Mouse (Mus musculus): ENCODE measurements around the gene Pom121l2.

The Pom121l2 gene

GRCm38 (mm10) chr13:22019934-22020835, 39.2 kb downstream of the Pom121l2 start:
- no peak for DNase-seq (ENCODE audit: low spot score in 2 of 2)

- DNase-seq (ENCODE audit: low spot score in 2 of 2), result no peak
Observed at GRCm38 (mm10) chr13:22020901-22021339, 39.9 kb downstream of the Pom121l2 start.

- no peak for DNase-seq (ENCODE audit: low spot score in 2 of 2)
Observed at GRCm38 (mm10) chr13:22021581-22021980, 40.6 kb downstream of the Pom121l2 start.

DNA sequence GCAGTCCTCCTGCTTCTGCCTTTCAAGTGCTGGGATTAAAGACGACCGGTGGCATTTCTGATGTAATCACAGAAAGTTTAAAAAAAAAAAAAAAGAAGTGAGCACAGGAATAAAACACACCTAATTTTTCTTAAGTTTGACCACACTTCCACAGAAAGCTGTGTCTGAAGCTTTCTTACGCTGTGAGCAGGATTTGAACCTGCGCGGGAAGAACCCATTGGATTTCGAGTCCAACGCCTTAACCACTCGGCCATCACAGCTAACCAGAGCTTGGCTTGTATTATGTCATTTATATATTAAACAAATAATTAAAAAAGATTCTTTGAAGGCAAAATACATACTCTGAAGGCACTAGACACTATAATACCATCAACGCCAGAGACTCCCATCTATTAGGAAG, 41.2 kb downstream of the Pom121l2 start:
- peak; percentile 61 to 80 for DNase-seq (ENCODE audit: low spot score in 2 of 2)

DNA sequence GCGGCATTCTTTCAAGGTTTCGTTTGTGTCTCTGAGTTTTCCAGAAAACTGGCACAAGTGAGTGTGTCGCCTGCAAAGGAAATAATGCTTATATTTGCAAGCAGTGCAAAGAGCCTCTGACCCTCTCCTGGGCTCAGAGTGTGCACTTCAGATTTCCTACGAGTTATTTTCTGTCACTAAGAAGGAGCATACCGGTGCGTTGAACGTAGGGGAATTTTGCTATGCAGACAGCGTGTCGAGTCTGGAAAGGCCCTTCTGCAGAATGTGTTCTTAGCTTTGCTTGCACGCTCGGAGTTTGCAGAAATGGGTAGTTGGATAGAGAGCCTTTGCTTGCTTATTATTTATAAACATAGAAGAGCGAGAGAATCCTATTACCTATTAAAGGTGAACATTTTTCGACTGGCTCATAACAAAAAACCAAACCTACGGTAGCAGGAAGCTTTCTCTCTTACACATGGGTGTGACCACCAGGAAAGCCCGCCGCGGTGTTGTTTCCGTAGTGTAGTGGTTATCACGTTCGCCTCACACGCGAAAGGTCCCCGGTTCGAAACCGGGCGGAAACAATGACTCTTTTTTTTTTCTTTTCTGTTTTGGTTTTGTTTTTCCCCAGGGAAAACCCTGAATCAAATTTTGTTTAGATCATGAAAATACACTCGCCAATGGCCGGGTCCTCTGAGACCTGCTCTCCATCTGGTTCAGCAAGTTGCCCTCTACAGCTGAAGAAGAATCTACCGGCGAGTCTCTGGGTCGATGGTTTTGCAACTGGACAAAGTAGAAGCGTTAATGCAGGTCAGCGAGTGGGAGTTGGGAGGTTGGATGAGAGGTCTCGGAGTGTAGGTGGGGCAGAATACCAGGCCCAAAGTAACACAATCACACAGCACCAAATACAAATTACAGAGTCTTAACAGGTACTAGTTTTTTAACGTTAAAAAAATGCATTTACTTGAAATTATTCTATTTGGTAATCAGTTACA, 45.4 kb downstream of the Pom121l2 start:
- peak; percentile 67 to 90 for DNase-seq (ENCODE audit: low spot score in 2 of 2)

DNA sequence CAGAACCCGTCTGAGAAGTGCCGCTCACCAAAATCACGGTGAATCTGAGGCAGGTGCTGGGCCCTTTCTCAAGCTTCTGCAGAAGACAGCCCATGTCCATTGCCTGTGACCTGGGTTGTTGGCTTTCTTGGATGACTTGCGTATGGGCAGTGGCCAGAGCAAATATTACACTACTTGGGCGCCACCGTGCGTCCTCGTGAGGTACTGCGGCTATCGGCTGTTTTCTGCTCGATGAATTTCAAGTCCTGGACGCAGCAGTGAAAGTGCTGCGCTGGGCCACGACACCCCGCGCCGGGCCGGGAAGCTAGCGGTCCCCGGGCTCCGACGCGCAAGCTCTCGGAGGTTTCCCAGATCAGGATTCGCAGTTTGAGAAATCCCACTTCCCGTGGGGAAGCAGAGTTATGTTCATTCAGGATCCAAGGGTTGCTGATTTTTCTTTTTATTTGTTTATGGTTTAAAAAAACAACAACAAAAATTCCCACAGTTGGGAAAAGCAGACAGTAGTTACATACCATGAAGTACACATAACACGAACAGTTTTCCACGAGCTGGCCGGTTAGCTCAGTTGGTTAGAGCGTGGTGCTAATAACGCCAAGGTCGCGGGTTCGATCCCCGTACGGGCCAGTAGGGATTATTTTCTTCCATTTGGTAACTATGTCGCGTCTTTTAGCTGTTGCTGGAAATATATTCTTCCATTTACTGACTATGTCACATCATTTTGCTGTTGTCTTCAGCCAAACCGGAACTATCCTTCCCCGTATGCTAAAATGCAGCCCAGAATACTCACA, 47.9 kb downstream of the Pom121l2 start:
- peak; percentile 90 to 93 for DNase-seq (ENCODE audit: low spot score in 2 of 2)

- no peak for DNase-seq (ENCODE audit: low spot score in 2 of 2)
Observed at GRCm38 (mm10) chr13:22029928-22030327, 48.9 kb downstream of the Pom121l2 start.

GRCm38 (mm10) chr13:22030493-22030892, 49.5 kb downstream of the Pom121l2 start:
- no peak for DNase-seq (ENCODE audit: low spot score in 2 of 2)

DNA sequence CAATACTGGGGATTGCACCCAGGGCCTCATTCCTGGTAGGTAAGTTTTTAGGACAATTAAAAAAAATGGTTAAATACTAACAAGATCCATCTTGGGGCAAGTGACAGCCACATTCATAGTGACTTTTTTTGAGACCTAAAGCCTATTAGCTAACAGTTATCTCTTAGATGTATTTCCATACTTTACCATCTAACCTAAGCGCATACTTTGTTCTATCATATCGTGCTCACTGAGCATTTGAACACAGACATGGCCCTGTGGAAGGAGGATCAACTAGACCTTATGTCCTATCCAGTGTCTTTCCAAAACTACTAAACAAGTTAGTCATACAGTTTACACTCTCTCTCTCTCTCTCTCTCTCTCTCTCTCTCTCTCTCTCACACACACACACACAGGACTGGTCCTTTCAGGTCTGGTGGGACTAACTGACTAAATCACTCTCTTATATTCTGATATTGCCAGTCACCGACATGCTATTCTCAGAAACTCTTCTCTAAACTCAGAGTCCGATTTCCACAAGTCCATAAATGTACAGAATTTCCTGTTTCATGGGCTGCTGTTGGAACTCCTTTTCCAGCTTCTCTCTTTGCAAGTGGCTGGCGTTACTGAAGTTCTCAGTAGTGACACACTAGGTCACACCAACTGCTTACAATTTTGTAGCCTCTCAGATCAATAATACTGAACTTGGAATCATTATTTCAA, 52.9 kb downstream of the Pom121l2 start:
- no peak for DNase-seq (ENCODE audit: low spot score in 2 of 2)

GRCm38 (mm10) chr13:22034443-22035266, 53.7 kb downstream of the Pom121l2 start:
- DNase-seq (ENCODE audit: low spot score in 2 of 2), result no peak

- peak; percentile 71 to 75 for DNase-seq (ENCODE audit: low spot score in 2 of 2)
Observed at GRCm38 (mm10) chr13:22035267-22036148, 54.5 kb downstream of the Pom121l2 start, which contains the start of the genes Hist1h2ah and Hist1h2bk. Hist1h2ah (minus strand) TSS chr13:22035568. Hist1h2bk (plus strand) TSS chr13:22035870.

GRCm38 (mm10) chr13:22036149-22036956, 55.4 kb downstream of the Pom121l2 start:
- no peak for DNase-seq (ENCODE audit: low spot score in 2 of 2)

DNA sequence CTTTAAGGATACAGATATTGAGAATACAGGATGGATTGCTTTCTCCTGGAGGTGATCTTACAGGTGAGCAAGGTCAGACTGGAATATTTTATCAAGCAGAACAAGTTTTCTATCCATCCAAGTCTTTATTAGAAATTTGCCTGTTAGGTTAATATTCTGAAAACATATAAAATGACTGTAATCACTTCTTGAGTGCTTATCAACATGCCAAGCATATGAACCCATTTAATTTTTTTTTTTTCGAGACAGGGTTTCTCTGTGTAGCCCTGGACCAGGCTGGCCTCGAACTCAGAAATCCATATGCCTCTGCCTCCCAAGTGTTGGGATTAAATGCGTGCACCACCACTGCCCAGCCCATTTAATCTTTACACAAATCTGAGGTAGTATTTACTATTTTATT, 56.0 kb downstream of the Pom121l2 start:
- DNase-seq (ENCODE audit: low spot score in 2 of 2), result no peak

GRCm38 (mm10) chr13:22037415-22037814, 56.4 kb downstream of the Pom121l2 start:
- no peak for DNase-seq (ENCODE audit: low spot score in 2 of 2)

All from urinary bladder, postnatal 4 days (tissue).